Mouse (Mus musculus) intestine, embryonic 15.5 days (tissue): ENCODE data around the gene Wif1. TPM values are rescaled to one million over a fixed set of nuclear protein-coding genes. Genes with fewer than 3 reads are reported as not detected.

Experiments
- ATAC-seq: fragments of 200-750 bp; cut with Nextera tagmentation; 2 replicates; pipeline ENCODE4 v1.8.0; 2017; ENCODE audit warnings: moderate TSS enrichment, moderate library complexity
- H3K27ac ChIP-seq: fragments of 300-500 bp; sonication (generic); 2 replicates; pipeline ENCODE4 v1.5.1; 2015; ENCODE audit warnings: mild to moderate bottlenecking, inconsistent platforms
- H3K27me3 ChIP-seq: fragments of 300-500 bp; sonication (generic); replicated peaks from 2 replicates; pipeline ENCODE4 v1.6.1; 2015; ENCODE audit warnings: inconsistent platforms
- H3K36me3 ChIP-seq: fragments of 300-500 bp; sonication (generic); 2 replicates; pipeline ENCODE4 v1.6.1; 2015; ENCODE audit warnings: inconsistent platforms
- H3K4me1 ChIP-seq: fragments of 300-500 bp; sonication (generic); replicated peaks from 2 replicates; pipeline ENCODE4 v1.6.1; 2015; ENCODE audit warnings: inconsistent platforms
- H3K4me2 ChIP-seq: fragments of 300-500 bp; sonication (generic); replicated peaks from 2 replicates; pipeline ENCODE4 v1.6.1; 2015; ENCODE audit warnings: mild to moderate bottlenecking, inconsistent platforms
- H3K4me3 ChIP-seq: fragments of 300-500 bp; sonication (generic); replicated peaks from 2 replicates; pipeline ENCODE4 v1.5.1; 2015; ENCODE audit warnings: inconsistent platforms
- H3K9ac ChIP-seq: fragments of 300-500 bp; sonication (generic); 2 replicates; pipeline ENCODE4 v1.6.1; 2015; ENCODE audit warnings: inconsistent platforms
- H3K9me3 ChIP-seq: fragments of 300-500 bp; sonication (generic); 2 replicates; pipeline ENCODE4 v1.6.1; 2016; ENCODE audit warnings: inconsistent platforms
- WGBS: fragments of 180-500 bp; shearing (Covaris S2); methylation state at CpG from one replicate; pipeline ENCODE4 v1.1.7; 2015; 5-methylcytosine and 5-hydroxymethylcytosine counted together
- polyA plus RNA-seq: library from polyadenylated mRNA; unstranded; fragments of >200 nt; fragmentation: Nextera tagmentation; extraction: Ambion mirVana; gene quantifications from 2 replicates; pipeline ENCODE4 v1.2.1, GENCODE M21; 2015

Gene Wif1
- polyA plus RNA-seq, 1 experiment from 2014 or later: 0.57 TPM

GRCm38 (mm10) chr10:121083512-121083911, 49.8 kb downstream of the Wif1 start:
- no peaks in the 10 kb centered on the region for H3K9me3 ChIP-seq
- WGBS: 57% methylated on average over 10 of the region's 10 CpGs
- H3K4me3 ChIP-seq: no peak overlapping the region
- no peak overlapping the region for H3K27ac ChIP-seq
- no peaks in the 10 kb centered on the region for H3K27me3 ChIP-seq
- no peaks in the 10 kb centered on the region for H3K36me3 ChIP-seq
- H3K4me2 ChIP-seq: no peak overlapping the region
- no peaks in the 10 kb centered on the region for H3K4me1 ChIP-seq
- no peak for ATAC-seq
- no peak overlapping the region for H3K9ac ChIP-seq

- WGBS: 72% methylated on average over 5 of the region's 5 CpGs
- no peaks in the 10 kb centered on the region for H3K9me3 ChIP-seq
Measured at GRCm38 (mm10) chr10:121088679-121089078, 54.9 kb downstream of the Wif1 start.

GRCm38 (mm10) chr10:121089312-121089711, 55.6 kb downstream of the Wif1 start:
- H3K27me3 ChIP-seq: no peaks in the 10 kb centered on the region
- H3K4me3 ChIP-seq: no peak overlapping the region
- no peaks in the 10 kb centered on the region for H3K9me3 ChIP-seq
- no peaks in the 10 kb centered on the region for H3K36me3 ChIP-seq
- H3K4me1 ChIP-seq: 0 out of 2 replicates have a peak, but pooled peaks cover 5% of the 10 kb centered on the region
- H3K27ac ChIP-seq: no peak overlapping the region
- 5% methylated on average over 6 of the region's 6 CpGs for WGBS
- peak; percentile 61 for ATAC-seq
- H3K4me2 ChIP-seq: peak overlapping the region; percentile 49
- H3K9ac ChIP-seq: no peak overlapping the region

More at GRCm38 (mm10) chr10:121088679-121089078, 54.9 kb downstream of the Wif1 start:
- Histone ChIP-seq H3K27me3 (no peaks in the 10 kb centered on the region), H3K4me2 (no peak overlapping the region), H3K27ac (no peak overlapping the region), H3K4me1 (0 out of 2 replicates have a peak, but pooled peaks cover 5% of the 10 kb centered on the region), H3K36me3 (no peaks in the 10 kb centered on the region), H3K9ac (no peak overlapping the region), H3K4me3 (no peak overlapping the region)
- no peak for ATAC-seq

- Histone ChIP-seq H3K9ac (no peak overlapping the region), H3K36me3 (no peaks in the 10 kb centered on the region), H3K4me3 (no peak overlapping the region), H3K4me2 (peak overlapping the region; percentile 17; the same call in 1 of the 2 replicates), H3K27ac (no peak overlapping the region), H3K9me3 (no peaks in the 10 kb centered on the region), H3K4me1 (0 out of 2 replicates have a peak, but pooled peaks cover 5% of the 10 kb centered on the region), H3K27me3 (no peaks in the 10 kb centered on the region)
- ATAC-seq: no peak
- WGBS: 20% methylated on average over 8 of the region's 8 CpGs
Measured at GRCm38 (mm10) chr10:121090006-121090405, 56.2 kb downstream of the Wif1 start.

- Histone ChIP-seq H3K36me3 (no peaks in the 10 kb centered on the region), H3K9me3 (no peaks in the 10 kb centered on the region), H3K27ac (no peak overlapping the region), H3K9ac (no peak overlapping the region), H3K4me1 (no peaks in the 10 kb centered on the region), H3K27me3 (no peaks in the 10 kb centered on the region), H3K4me3 (no peak overlapping the region), H3K4me2 (peak overlapping the region; percentile 9; the same call in 1 of the 2 replicates)
- ATAC-seq: no peak
- 29% methylated on average over 12 of the region's 12 CpGs for WGBS
Measured at GRCm38 (mm10) chr10:121095948-121096347, 62.2 kb downstream of the Wif1 start.

GRCm38 (mm10) chr10:121098263-121098662, 64.5 kb downstream of the Wif1 start:
- no peaks in the 10 kb centered on the region for H3K27me3 ChIP-seq
- no peak overlapping the region for H3K9ac ChIP-seq
- H3K27ac ChIP-seq: no peak overlapping the region
- H3K4me2 ChIP-seq: no peak overlapping the region
- 79% methylated on average over 12 of the region's 12 CpGs for WGBS
- H3K4me1 ChIP-seq: no peaks in the 10 kb centered on the region
- ATAC-seq: no peak
- no peaks in the 10 kb centered on the region for H3K36me3 ChIP-seq
- no peaks in the 10 kb centered on the region for H3K9me3 ChIP-seq
- H3K4me3 ChIP-seq: no peak overlapping the region

GRCm38 (mm10) chr10:121099658-121100057, 65.9 kb downstream of the Wif1 start:
- no peaks in the 10 kb centered on the region for H3K4me1 ChIP-seq
- H3K4me2 ChIP-seq: no peak overlapping the region
- H3K27me3 ChIP-seq: no peaks in the 10 kb centered on the region
- 68% methylated on average over 11 of the region's 11 CpGs for WGBS
- no peak overlapping the region for H3K4me3 ChIP-seq
- H3K36me3 ChIP-seq: no peaks in the 10 kb centered on the region
- no peak for ATAC-seq
- H3K9ac ChIP-seq: no peak overlapping the region
- no peaks in the 10 kb centered on the region for H3K9me3 ChIP-seq
- no peak overlapping the region for H3K27ac ChIP-seq

GRCm38 (mm10) chr10:121116115-121116514, 82.4 kb downstream of the Wif1 start:
- Histone ChIP-seq H3K9me3 (no peaks in the 10 kb centered on the region), H3K4me3 (no peak overlapping the region), H3K27me3 (no peaks in the 10 kb centered on the region), H3K4me1 (no peaks in the 10 kb centered on the region), H3K4me2 (no peak overlapping the region), H3K27ac (no peak overlapping the region), H3K9ac (no peak overlapping the region), H3K36me3 (no peaks in the 10 kb centered on the region)
- ATAC-seq: no peak

GRCm38 (mm10) chr10:121116636-121117035, 82.9 kb downstream of the Wif1 start:
- H3K9me3 ChIP-seq: no peaks in the 10 kb centered on the region
- 68% methylated on average over 4 of the region's 4 CpGs for WGBS
- H3K27me3 ChIP-seq: no peaks in the 10 kb centered on the region
- H3K4me2 ChIP-seq: no peak overlapping the region
- no peak overlapping the region for H3K4me3 ChIP-seq
- no peaks in the 10 kb centered on the region for H3K36me3 ChIP-seq
- H3K9ac ChIP-seq: no peak overlapping the region
- H3K27ac ChIP-seq: no peak overlapping the region
- no peak for ATAC-seq
- no peaks in the 10 kb centered on the region for H3K4me1 ChIP-seq

- H3K27ac ChIP-seq: no peak overlapping the region
- WGBS: 90% methylated on average over 6 of the region's 6 CpGs
- H3K36me3 ChIP-seq: no peaks in the 10 kb centered on the region
- no peak overlapping the region for H3K4me2 ChIP-seq
- H3K4me3 ChIP-seq: no peak overlapping the region
- ATAC-seq: no peak
- H3K9ac ChIP-seq: no peak overlapping the region
- H3K4me1 ChIP-seq: no peaks in the 10 kb centered on the region
- no peaks in the 10 kb centered on the region for H3K27me3 ChIP-seq
- no peaks in the 10 kb centered on the region for H3K9me3 ChIP-seq
Measured at GRCm38 (mm10) chr10:121120751-121121150, 87.0 kb downstream of the Wif1 start.

GRCm38 (mm10) chr10:121124481-121124880, 90.7 kb downstream of the Wif1 start:
- Histone ChIP-seq H3K4me1 (no peaks in the 10 kb centered on the region), H3K9me3 (no peaks in the 10 kb centered on the region), H3K4me2 (no peak overlapping the region), H3K4me3 (no peak overlapping the region), H3K27me3 (no peaks in the 10 kb centered on the region), H3K36me3 (no peaks in the 10 kb centered on the region), H3K27ac (no peak overlapping the region), H3K9ac (no peak overlapping the region)
- ATAC-seq: no peak
- 89% methylated on average over 16 of the region's 16 CpGs for WGBS

- H3K4me1 ChIP-seq: no peaks in the 10 kb centered on the region
- ATAC-seq: no peak
- 52% methylated on average over 20 of the region's 20 CpGs for WGBS
- H3K36me3 ChIP-seq: no peaks in the 10 kb centered on the region
- H3K9ac ChIP-seq: no peak overlapping the region
- H3K4me3 ChIP-seq: no peak overlapping the region
- no peak overlapping the region for H3K4me2 ChIP-seq
- no peak overlapping the region for H3K27ac ChIP-seq
- H3K9me3 ChIP-seq: no peaks in the 10 kb centered on the region
- no peaks in the 10 kb centered on the region for H3K27me3 ChIP-seq
Measured at GRCm38 (mm10) chr10:121129000-121129925, 95.5 kb downstream of the Wif1 start.
